Mouse (Mus musculus) thymus, postnatal 0 days (tissue): ENCODE measurements around the gene Abl2. TPM values are rescaled to one million over a fixed set of nuclear protein-coding genes. Genes with fewer than 3 reads are reported as not detected.
"Not testable (repeated sequence)": the region's sequence is repeated elsewhere in the genome, so short reads cannot be mapped to it uniquely, and the experiment has no call there.

Experiments used
- DNase-seq: peaks from one replicate; pipeline ENCODE4 v3.0.0-alpha.2; 2015; ENCODE audit warnings: low spot score
- polyA plus RNA-seq: library from polyadenylated mRNA; unstranded; fragments of >200 nt; fragmentation: Nextera tagmentation; extraction: Ambion mirVana; gene quantifications from 2 replicates; pipeline ENCODE4 v1.2.1, GENCODE M21; 2015

Abl2 gene
- polyA plus RNA-seq = 2.4 and 3.7 TPM in 2 replicates

DNA sequence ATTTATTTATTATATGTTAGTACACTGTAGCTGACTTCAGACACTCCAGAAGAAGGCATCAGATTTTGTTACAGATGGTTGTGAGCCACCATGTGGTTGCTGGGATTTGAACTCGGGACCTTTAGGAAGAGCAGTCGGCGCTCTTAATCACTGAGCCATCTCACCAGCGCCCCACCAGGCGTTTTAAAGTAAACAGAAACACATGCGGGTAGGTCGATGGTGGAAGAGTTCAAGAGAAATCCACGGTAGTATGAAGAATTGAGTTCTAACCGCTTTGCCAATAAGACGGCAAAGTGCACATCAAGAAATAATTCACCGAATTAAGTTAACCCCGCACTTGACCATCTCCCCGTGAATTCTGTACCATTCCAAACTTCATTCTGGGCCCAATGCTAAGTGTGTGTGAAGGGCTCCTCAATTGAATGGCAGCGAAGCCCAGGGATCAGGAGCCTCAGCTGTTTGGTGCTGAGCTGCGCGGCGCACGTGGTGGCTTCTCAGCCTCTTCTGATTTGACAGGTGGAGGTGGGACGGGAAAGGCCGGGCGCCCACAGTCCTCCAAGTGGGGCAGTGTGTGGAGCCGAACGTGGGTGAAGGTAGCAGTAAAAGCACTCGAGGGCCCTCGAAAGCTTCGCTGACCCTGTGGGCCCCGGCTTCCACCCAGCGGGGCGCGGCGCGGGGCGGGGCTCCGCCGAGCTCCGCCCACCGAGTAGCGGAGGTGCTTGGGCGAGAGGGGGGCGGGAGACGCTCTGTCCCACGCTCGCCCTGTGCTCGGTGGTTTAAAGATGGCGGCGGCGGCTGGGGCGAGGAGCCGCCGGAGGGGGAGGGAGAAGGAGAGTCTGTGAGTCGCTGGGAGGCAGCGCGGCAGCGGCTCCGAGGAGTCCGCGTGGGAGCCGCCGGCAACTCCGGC, at the start of gene Abl2:
Abl2 (plus strand) TSS at position 763 of the 907 bp plus-strand sequence.
- peak; percentile 92 for DNase-seq

- no peak for DNase-seq
Measured at GRCm38 (mm10) chr1:156520136-156520780, 38.3 kb upstream of the Abl2 start.

DNA sequence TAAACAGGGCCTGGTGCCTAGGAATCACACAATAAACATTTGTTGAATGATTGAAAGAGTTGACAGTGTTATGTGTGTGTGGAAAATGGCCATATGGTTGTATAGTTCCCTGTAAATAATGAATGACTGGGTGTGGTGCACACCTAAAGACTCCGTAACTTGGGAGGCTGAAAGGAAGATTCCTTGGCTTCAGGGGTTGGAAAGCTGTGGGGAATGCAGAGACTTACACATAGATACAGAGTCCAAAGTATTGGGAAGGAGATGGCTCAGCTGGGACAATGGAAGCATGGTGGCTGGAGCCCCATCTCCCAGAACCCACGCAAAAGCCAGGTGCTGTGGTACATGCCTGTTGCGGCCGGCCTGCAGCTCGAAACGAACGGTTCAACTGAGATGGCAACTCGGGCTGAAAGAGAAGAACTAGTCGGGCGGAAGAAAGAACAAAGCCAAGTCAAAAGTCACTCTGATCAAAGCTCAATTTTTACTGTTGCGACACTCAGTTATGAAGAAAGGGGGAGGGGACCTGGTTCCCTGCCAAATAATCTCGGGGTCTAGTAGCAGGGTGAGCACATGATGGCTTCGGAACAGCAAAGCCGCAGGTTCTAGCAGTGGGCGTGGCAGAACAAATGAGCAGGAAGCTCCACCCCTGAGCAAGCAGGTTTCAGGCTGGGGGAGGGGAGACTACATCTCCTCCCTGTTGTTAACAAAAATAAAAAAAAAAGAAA, 36.6 kb upstream of the Abl2 start:
- DNase-seq = peak; percentile 81

- not testable (repeated sequence) for DNase-seq
Measured at GRCm38 (mm10) chr1:156523842-156524241, 34.7 kb upstream of the Abl2 start, which contains the start of gene Gm10031. Gm10031 (plus strand) TSS chr1:156524012.

DNA sequence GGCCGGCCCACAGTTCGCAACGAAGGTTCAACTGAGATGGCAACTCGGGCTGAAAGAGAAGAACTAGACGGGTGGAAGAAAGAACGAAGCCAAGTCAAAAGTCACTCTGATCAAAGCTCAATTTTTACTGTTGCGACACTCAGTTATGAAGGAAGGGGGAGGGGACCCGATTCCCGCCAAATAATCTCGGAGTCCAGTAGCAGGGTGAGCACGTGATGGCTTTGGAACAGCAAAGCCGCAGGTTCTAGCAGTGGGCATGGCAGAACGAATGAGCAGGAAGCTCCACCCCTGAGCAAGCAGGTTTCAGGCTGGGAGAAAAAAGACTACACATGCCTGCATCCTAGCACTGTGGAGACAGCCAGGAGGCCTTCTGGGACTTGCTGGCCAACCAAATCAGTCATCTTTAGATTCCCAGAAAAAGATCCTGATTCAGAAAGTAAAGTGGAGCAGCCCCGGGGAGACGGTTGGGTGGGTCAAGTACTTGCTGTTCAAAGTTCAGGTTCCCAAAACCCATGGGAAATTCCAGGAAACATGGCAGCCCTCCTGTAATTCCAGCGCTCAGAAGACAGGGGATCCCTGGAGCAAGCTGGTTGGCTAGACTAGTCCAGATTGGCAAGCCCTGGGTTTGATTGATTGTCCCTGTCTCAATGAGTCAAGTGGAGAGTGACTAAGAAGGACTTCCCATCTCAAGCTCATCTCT, 26.0 kb upstream of the Abl2 start:
- not testable (repeated sequence) for DNase-seq

DNA sequence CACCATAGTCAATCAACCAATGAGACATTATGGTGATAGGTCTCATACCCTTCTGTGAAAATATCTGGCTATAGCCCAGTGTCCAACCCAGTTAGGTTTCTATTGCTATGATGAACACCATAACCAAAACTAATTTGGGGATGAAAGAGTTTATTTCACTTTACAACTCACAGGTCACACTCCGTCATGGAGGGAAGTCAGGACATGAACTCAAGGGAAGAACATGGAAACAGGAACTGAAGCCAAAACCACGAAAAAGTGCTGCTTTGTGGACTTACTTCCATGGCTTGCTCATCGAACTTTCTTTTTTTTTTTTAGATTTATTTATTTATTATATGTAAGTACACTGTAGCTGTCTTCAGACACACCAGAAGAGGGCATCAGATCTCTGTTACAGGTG, 25.1 kb upstream of the Abl2 start:
- no peak for DNase-seq

DNA sequence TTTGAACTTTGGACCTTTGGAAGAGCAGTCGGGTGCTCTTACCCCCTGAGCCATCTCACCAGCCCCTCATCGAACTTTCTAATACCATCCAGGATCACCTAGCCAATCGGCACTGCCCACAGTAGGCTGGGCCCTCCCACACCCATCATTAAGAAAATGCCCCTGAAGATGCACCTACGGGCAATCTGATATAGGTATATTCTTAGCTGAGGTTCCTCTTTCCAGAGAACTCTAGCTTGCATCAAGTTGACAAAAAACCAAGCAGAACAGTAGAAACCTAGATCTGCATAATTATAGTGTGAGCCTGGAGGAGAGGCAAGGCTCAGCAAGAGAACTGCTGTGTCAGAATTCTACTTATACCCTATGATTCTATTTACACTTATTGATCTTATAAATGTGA, 24.7 kb upstream of the Abl2 start:
- no peak for DNase-seq

GRCm38 (mm10) chr1:156537031-156537430, 21.6 kb upstream of the Abl2 start:
- no peak for DNase-seq

DNA sequence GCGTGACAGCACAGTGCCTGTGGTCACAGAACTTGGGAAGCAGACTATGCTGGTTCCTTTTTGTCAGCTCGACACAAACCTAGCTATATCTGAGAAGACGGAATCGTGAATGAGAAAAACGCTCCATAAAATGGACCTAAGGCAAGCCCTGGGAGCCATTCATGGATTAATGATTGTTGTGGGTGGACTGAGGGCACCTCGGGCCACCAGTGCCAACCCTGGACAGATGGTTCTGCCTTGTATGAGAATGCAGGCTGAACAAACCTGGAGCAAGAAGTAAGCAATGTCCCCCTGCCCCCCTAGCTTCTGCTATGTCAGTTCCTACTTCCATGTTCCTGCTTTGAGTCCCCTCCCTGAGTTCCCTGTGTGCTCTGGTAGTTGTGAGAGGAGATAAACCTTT, 20.9 kb upstream of the Abl2 start:
- DNase-seq = no peak

GRCm38 (mm10) chr1:156538382-156538781, 20.2 kb upstream of the Abl2 start:
- peak; percentile 41 for DNase-seq

DNA sequence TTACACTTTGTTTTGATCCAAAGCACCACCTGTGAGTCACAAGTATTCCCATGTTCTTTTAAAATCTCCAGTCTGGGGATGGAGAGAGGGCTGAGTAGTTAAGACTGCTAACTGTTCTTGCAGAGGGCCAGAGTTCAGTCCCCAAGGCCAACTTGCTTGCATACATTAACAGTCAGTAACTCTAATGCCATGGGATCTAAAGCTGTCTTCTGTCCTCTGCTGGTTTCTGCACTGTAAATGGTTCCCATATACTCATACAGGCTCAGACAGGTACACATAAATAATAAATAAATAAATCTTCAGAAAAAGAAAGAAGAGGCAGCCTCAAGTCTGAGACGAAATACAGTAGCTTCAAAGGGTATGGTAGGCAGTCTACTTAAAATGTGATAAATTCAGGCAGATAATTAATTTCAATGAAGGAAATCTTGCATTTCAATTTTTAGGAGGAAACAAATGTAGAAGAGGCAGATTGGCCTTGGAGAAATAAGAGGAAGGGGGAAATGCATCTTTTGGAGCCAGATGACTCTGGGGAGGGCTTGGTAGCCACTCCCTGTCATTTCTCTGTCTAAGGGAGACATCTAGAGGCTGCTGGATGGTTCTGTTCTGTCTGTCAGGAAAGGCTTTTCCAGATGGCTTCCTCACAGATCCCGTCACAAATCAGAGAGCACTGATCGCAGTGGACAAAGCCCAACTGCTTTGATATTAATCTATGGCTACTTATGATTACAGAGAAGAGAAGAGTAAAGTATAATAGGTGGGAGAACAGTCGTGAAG, 18.6 kb upstream of the Abl2 start:
- DNase-seq = peak; percentile 32

GRCm38 (mm10) chr1:156543999-156544398, 14.6 kb upstream of the Abl2 start:
- no peak for DNase-seq

- DNase-seq = peak; percentile 41
Measured at GRCm38 (mm10) chr1:156558950-156559640, 509 bp downstream of the Abl2 start.

DNA sequence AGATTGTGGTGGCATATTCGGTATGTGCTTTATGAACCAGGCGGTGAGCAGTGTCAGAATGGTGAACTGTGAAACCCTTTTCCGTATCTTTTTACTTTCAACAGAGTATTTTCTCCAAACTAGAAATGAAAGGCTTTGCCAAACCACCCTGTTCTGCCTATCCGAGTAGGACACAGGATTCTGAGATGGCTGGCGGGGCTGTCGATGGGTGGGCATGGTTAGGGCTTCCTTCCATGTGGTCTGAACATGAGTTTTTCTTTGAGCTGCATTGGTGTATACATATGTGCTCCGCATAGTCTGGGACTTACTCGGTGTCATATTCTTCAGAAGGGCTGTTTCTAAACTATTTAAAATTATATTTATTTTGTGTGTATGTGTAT, 1.0 kb downstream of the Abl2 start:
- peak; percentile 27 for DNase-seq

- no peak for DNase-seq
Measured at GRCm38 (mm10) chr1:156560500-156560899, 1.9 kb downstream of the Abl2 start.

- DNase-seq = no peak
Measured at GRCm38 (mm10) chr1:156565328-156565727, 6.7 kb downstream of the Abl2 start.

GRCm38 (mm10) chr1:156566132-156566531, 7.5 kb downstream of the Abl2 start:
- peak; percentile 45 for DNase-seq

- DNase-seq = peak; percentile 42
Measured at GRCm38 (mm10) chr1:156569615-156570014, 11.0 kb downstream of the Abl2 start.

GRCm38 (mm10) chr1:156572952-156573351, 14.4 kb downstream of the Abl2 start:
- DNase-seq = no peak

DNA sequence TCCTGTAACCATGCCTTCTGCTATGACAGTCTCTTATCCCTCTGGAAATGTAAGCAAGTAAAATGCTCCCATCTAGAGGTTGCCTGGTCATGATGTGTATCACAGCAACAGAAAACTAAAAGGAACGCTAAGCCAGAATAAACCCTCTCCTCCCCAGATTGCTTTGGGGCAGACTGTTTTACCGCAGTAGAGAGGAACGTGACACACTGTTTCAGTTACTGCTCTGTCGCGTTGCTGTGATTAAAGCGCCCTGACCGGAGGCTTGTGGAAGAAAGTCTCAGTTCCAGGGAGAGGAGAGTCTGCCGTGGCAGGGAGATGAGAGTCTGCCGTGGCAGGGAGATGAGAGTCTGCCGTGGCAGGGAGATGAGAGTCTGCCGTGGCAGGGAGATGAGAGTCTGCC, 22.6 kb downstream of the Abl2 start:
- DNase-seq = no peak
